Mouse (Mus musculus) left cerebral cortex, postnatal 25 days (tissue): ENCODE measurements at regions not wholly inside any gene's neighbourhood (a gene's known extent, or its start where the extent isn't known, plus 50 kb on each side); places are given as distances from the start of the nearest gene placed in this dataset.
A peak's percentile ranks its signal among the peaks of the same experiment; 100 is the strongest.
"Not testable (repeated sequence)": the region's sequence is repeated elsewhere in the genome, so short reads cannot be mapped to it uniquely, and the experiment has no call there.

Source experiments
- DNase-seq, 2 experiments: peaks; one replicate each; pipeline ENCODE4 v3.0.0; 2022; ENCODE audit warnings: low spot score in 2 of 2, mixed read lengths in 1 of 2
- intact Hi-C: fragments of 180-260 bp; cut with DNase I; formaldehyde crosslinking; loops from one replicate; pipeline ENCODE4 v1.15.1; 2025

- DNase-seq, result no peak
- intact Hi-C loops, result no loop called here
Measured at GRCm38 (mm10) chr3:58247989-58248388, 166.5 kb upstream of the Tsc22d2 start.

GRCm38 (mm10) chr3:58253942-58254341, 160.6 kb upstream of the Tsc22d2 start:
- intact Hi-C loops, result loop anchor here (10.0 kb wide), 1 partner anchor 89 kb away; no protein-coding TSS in a partner anchor
- DNase-seq, result peak; percentile 63 to 92

DNA sequence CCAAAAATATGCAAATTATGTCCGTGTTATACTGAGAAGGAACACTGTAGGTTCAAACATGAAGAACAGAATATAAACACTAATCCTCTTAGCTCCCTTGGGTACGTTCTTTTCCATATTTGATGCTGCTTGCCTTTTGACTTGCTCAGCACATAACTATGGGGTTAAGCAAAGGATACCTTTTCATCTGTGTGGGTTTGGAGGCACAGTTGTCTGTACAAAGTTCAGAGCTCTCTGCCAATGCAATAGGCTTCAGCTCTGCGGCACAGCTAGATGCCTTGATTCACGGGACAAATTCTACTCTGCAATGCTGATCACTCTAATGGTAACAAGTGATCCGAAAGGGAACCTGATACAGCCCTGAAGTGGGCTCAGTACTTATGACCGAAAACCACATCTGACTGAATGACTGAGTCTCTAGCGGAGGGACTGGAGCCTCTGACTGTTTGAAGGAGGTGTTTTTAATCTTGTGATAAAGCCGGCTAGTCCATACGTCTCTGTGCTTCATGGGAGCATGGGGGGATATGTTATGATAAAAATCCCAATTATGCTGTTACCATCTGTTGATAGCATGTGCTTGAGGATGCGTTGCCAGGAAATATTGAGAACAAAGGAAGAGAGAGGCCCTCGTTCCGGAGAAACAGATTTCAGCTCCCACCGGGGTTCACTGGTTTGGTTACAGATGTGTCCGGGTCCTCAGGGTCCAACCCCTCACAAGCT, 146.7 kb upstream of the Tsc22d2 start:
- no peak for DNase-seq

GRCm38 (mm10) chr3:58271441-58271840, 143.1 kb upstream of the Tsc22d2 start:
- intact Hi-C loops, result not testable (repeated sequence)

More for the DNA sequence above, 146.7 kb upstream of the Tsc22d2 start:
- intact Hi-C loops, result no loop called here

GRCm38 (mm10) chr3:58281291-58281690, 133.2 kb upstream of the Tsc22d2 start:
- DNase-seq, result no peak
- intact Hi-C loops, result no loop called here

More at GRCm38 (mm10) chr3:58271441-58271840, 143.1 kb upstream of the Tsc22d2 start:
- DNase-seq, result not testable (repeated sequence)

- intact Hi-C loops, DNase-seq: not testable (repeated sequence)
Measured at GRCm38 (mm10) chr3:58284371-58284770, 130.1 kb upstream of the Tsc22d2 start.

DNA sequence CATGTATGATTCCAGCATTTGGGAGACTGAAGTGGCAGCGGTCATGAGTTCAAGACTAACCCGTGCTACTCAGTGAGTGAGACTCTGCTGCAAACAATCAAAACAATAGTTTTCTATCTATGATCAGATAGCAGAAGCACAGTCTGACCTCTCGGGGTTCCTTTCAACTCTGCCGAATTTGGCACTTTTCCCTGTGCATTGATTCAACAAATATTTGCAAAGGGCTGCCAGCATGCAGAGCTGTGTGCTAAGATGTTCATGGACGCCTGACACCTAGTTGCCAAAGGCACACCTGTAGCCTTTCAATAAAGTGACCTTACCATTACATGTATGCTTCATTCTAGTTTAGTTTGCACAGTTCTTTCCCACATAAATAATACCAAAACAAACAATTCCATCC, 118.7 kb upstream of the Tsc22d2 start:
- intact Hi-C loops, result no loop called here
- no peak for DNase-seq

GRCm38 (mm10) chr3:58300213-58300612, 114.3 kb upstream of the Tsc22d2 start:
- intact Hi-C loops, result no loop called here
- DNase-seq, result no peak

DNA sequence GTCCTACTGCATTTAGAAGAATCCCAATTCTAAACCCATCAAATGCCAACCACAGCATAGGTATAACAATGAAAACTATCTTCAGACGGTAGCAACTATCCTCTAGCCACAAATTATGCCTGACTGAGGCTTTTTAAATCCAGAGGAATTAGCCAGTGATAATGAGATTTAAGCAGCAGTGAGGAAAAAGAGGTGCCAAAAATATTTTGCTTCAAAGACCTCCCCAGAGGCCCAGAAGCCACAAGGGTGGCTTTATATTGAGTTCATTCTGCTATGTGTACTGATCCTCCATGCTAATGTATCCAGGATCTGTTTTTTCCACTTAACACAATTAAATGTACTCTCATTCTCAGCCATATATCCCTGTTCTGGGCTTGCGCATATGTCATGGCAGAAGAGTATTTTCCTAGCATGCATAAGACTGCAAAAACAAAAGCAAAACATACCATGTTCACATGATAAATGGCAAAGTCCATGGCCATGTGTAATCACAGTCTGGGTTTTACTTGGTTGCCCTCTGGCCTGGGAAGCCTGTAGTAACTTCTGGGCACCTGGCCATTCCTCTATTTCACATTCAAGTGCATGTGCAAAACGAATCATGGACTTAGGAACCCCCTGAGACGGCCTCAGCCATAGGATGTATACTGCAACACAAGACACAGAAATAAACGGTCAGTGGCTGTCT, 113.6 kb upstream of the Tsc22d2 start:
- DNase-seq, result no peak
- intact Hi-C loops, result no loop called here

GRCm38 (mm10) chr3:58302322-58302721, 112.2 kb upstream of the Tsc22d2 start:
- intact Hi-C loops, result no loop called here
- DNase-seq, result no peak

GRCm38 (mm10) chr3:58303746-58304145, 110.8 kb upstream of the Tsc22d2 start:
- intact Hi-C loops, result no loop called here
- no peak for DNase-seq

- intact Hi-C loops, result no loop called here
- no peak for DNase-seq
Measured at GRCm38 (mm10) chr3:58309601-58310000, 104.9 kb upstream of the Tsc22d2 start.

DNA sequence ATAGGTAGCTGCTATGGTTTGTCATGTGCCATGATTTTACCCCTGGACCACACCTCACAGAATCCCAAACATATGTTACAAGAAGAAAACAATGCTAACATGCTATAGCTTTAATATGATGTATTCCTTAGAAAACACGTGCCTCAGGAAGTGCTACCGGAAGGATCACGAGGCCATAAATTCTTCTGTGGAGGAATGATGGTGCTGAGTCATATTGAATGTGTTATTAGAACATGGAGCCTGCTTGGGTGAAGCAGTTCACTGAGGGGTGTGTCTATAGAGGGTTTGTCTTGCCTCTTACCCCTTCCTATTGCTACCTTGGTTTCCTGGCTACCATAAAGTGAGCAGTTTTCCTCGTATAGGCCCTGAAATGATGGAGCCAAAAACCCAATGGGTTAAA, 104.1 kb upstream of the Tsc22d2 start:
- no peak for DNase-seq
- intact Hi-C loops, result no loop called here

GRCm38 (mm10) chr3:58311104-58311685, 103.3 kb upstream of the Tsc22d2 start:
- intact Hi-C loops, result no loop called here
- DNase-seq, result no peak

DNA sequence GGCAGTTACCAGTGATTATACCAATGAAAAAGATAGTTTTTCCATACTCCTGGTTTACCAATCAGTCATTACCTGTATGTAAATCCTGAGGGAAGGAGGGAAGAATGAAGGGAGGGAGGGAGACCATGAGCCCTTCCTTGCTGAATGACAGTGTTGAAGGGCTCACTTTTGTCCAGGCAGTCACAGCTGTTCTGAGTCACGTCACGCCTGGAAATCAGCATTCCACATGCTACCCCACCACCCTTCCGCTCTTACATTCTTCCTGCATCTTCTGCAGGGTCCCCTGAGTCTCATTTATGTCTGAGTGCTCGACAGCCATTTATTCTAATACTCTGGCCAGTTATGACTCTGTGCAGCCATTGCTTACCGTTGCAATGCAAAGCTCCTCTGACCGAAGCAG, 101.9 kb upstream of the Tsc22d2 start:
- DNase-seq, result no peak
- intact Hi-C loops, result no loop called here

DNA sequence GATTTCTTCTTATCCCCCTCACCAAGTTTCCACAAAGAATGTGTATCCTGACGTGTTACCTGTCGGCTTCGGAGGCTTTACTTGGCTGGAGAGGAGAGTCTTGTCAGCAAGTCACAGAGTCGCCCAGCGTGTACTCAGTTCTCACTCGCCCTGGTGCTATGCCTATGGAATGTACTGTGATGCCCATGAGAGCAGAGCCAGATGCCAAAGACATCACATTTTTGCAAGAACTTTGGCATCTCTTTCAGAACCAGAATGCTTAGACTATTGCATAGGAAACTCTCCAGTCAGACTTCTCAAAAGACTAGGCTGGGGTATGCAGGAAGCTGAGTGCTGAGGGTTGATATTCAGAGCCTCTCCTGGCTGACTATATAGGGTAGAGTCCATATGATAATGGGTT, 99.3 kb upstream of the Tsc22d2 start:
- no peak for DNase-seq
- intact Hi-C loops, result no loop called here

DNA sequence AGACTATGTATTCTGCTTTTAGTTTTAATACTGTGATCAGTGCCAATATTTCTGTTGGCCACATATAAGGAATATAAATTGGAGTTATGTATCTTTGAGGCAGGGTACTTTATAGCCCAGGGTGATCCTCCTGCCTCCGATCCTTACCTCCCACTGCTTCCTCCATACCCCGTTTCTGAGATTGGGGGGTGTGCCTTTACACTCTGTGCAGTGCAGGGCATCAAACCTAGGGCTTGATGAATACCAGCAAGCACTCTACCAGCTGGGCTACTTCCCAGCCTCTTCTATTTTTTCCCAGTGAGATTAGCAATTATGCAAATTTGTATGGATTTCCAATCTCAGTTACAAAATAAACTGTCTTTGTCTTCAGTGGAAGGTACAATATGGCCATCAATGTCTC, 97.3 kb upstream of the Tsc22d2 start:
- intact Hi-C loops, result no loop called here
- DNase-seq, result no peak

DNA sequence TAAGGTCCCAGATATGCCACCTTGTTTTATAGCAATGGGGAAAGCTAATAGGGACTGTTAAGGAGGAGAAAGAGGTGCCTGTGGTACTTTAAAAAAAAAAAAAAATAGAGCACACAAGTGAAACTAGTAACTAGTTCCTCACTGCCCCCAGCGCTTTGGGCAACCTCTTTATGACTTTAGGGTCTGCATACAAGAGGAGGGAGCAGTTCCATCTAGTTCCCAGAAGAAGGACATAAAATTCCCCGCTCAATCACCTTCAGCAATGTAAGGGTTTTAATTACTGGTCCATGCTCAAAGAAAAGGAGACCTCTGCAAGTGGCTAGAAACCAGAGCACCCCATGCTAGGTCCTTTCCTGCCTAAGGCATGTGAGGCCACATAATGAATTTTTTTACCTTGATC, 95.8 kb upstream of the Tsc22d2 start:
- no peak for DNase-seq
- intact Hi-C loops, result no loop called here

GRCm38 (mm10) chr3:58319463-58319862, 95.1 kb upstream of the Tsc22d2 start:
- no peak for DNase-seq
- intact Hi-C loops, result no loop called here

DNA sequence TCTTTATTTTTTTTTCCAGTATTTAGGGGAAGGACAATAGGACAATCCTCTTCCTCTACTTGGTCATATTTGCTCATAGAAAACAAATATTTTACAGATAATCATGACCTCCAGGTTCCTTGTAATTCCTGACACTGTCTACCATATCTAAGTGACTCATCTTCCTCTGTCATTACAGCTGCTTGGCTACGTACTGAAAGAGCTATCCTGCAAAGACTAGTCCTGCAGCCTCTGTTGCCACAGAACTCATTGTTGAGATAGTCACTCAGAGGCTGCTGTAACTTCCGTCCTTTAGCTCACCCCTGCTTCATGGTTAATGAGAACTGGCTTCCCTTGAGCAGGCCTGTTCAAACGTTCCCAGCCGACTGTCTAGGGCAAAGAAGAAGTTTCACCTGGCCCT, 93.7 kb upstream of the Tsc22d2 start:
- intact Hi-C loops, result no loop called here
- no peak for DNase-seq

GRCm38 (mm10) chr3:58322322-58322721, 92.2 kb upstream of the Tsc22d2 start:
- intact Hi-C loops, result no loop called here

More at GRCm38 (mm10) chr3:58322322-58322721, 92.2 kb upstream of the Tsc22d2 start:
- no peak for DNase-seq
